Mouse (Mus musculus): ENCODE measurements at regions not wholly inside any gene's neighbourhood (a gene's known extent, or its start where the extent isn't known, plus 50 kb on each side); places are given as distances from the start of the nearest gene placed in this dataset.
"Not testable (repeated sequence)": the region's sequence is repeated elsewhere in the genome, so short reads cannot be mapped to it uniquely, and the experiment has no call there.

GRCm38 (mm10) chr5:145635204-145635603, 50.7 kb upstream of the Cyp3a41b start:
- not testable (repeated sequence) for ATAC-seq (ENCODE audit: insufficient number of reproducible peaks, low FRiP score); H3K4me3 ChIP-seq; H3K27ac ChIP-seq (ENCODE audit: poor library complexity, severe bottlenecking); H3K36me3 ChIP-seq; H3K4me2 ChIP-seq; H3K27me3 ChIP-seq (replicated peaks); H3K9ac ChIP-seq; H3K4me1 ChIP-seq (replicated peaks)
- peaks cover 56% of the 10 kb centered on the region for H3K9me3 ChIP-seq (replicated peaks)
- 74% methylated on average over 2 of the region's 2 CpGs for WGBS
